Mouse (Mus musculus): ENCODE results near the gene Med16. TPM values are rescaled to one million over a fixed set of nuclear protein-coding genes. Genes with fewer than 3 reads are reported as not detected.

Med16 gene
- polyA plus RNA-seq, 1 experiment = 64.8 TPM

DNA sequence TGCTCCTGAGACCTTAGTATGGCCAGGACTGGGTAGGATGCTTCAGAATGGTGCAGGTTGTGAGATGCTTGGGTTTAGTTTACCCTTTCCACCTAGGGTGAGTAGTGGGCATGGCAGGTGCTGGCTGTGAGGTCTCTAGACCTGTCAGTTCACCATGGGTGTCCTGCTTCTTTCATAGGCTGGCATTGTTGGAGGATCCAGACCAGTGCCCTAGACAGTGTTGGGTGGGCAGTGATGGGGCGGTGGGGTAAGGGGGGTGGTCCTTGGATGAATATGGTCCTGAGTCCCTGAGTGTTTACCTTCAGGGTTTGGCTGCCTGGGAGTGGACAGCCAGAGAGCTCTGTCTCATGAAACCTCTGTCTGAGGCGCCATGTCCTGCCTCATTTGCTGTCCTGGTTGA lies 50.8 kb downstream of the Med16 start:
- no peak overlapping the region; the same call in 1 of the 2 replicates for H3K4me3 ChIP-seq (ENCODE audit: insufficient read depth, low read length)
- TF ChIP-seq POLR2A (IDR thresholded peaks at IDR 0.05; ENCODE audit: extremely low read depth, insufficient read depth, low read length) (no peak), CTCF (IDR thresholded peaks at IDR 0.05; ENCODE audit: extremely low read depth, insufficient read depth, low read length) (no peak)
- H3K4me1 ChIP-seq (ENCODE audit: control insufficient read depth, insufficient read depth, low read length) = peaks cover 17% of the 10 kb centered on the region
- no peak overlapping the region for H3K27ac ChIP-seq (ENCODE audit: insufficient read depth, low read length)

DNA sequence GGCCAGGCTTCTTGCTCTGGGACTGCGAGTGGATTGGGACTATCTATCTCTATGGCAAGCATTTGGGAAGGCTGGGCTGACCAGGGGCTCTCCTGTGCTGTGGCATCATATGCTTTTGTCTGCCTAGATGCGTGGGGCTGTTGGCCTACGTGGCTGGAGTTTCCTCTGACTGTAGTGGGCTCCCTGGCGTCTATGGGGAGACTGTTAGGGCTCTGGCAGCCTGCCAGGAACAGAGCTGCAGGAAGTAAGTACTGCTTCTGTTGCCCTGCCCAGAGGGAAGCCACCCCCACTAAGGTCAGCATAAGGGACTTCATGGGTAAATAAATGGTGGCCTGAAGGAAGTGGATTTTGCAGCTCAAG lies 51.3 kb downstream of the Med16 start:
- H3K4me1 ChIP-seq (ENCODE audit: control insufficient read depth, insufficient read depth, low read length) = peaks cover 21% of the 10 kb centered on the region
- no peak overlapping the region for H3K27ac ChIP-seq (ENCODE audit: insufficient read depth, low read length)
- peak overlapping the region; percentile 86; the same call in 1 of the 2 replicates for H3K4me3 ChIP-seq (ENCODE audit: insufficient read depth, low read length)
- TF ChIP-seq CTCF (IDR thresholded peaks at IDR 0.05; ENCODE audit: extremely low read depth, insufficient read depth, low read length) (no peak), POLR2A (IDR thresholded peaks at IDR 0.05; ENCODE audit: extremely low read depth, insufficient read depth, low read length) (no peak)

DNA sequence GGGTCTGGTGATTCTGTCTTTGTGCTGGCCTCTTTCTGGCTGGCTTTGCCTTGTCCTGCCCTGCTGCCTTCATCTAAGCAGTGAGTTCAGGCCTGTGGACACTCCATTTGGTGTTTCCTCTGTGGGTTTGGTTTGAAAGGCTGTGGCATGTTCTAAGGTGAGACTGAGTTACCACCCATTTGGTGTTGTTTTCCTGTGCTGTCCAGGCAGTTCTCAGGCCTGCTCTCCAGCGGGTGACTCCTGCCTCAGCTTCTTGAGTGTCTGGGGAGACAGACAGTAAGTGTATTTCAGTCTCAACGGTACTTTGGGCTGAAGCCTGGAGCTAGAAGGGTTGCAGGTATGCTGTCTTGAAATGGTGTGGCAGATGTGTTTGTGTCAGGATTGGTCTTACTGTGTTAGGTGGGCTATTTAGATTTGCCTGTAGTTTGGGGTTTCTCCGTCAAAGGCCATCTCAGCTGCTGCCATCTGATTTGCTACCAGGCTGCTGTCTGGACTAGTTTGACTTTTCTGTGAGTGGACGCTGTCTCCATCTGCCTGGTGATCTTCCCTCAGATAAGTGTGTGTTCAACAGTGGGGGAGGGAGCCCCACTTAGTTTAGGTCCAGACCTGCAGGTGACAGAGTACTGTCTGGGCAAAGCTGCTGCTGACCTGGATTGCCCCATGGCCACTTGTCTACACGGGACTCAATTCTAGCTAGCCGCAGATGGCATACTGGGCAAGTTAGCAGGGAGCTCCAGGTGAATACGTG lies 51.8 kb downstream of the Med16 start:
- Histone ChIP-seq H3K4me1 (ENCODE audit: control insufficient read depth, insufficient read depth, low read length) (peaks cover 21% of the 10 kb centered on the region), H3K4me3 (ENCODE audit: insufficient read depth, low read length) (peak overlapping the region; percentile 86), H3K27ac (ENCODE audit: insufficient read depth, low read length) (no peak overlapping the region)
- TF ChIP-seq CTCF (IDR thresholded peaks at IDR 0.05; ENCODE audit: extremely low read depth, insufficient read depth, low read length) = no peak
- TF ChIP-seq POLR2A (IDR thresholded peaks at IDR 0.05; ENCODE audit: extremely low read depth, insufficient read depth, low read length) = no peak

- Histone ChIP-seq H3K27ac (ENCODE audit: insufficient read depth, low read length) (no peak overlapping the region), H3K4me3 (ENCODE audit: insufficient read depth, low read length) (peak overlapping the region; percentile 86), H3K4me1 (ENCODE audit: control insufficient read depth, insufficient read depth, low read length) (peaks cover 23% of the 10 kb centered on the region)
- TF ChIP-seq POLR2A (IDR thresholded peaks at IDR 0.05; ENCODE audit: extremely low read depth, insufficient read depth, low read length) (no peak), CTCF (IDR thresholded peaks at IDR 0.05; ENCODE audit: extremely low read depth, insufficient read depth, low read length) (no peak)
These were observed 52.4 kb downstream of the Med16 start for GRCm38 (mm10) chr10:79856280-79856679.

DNA sequence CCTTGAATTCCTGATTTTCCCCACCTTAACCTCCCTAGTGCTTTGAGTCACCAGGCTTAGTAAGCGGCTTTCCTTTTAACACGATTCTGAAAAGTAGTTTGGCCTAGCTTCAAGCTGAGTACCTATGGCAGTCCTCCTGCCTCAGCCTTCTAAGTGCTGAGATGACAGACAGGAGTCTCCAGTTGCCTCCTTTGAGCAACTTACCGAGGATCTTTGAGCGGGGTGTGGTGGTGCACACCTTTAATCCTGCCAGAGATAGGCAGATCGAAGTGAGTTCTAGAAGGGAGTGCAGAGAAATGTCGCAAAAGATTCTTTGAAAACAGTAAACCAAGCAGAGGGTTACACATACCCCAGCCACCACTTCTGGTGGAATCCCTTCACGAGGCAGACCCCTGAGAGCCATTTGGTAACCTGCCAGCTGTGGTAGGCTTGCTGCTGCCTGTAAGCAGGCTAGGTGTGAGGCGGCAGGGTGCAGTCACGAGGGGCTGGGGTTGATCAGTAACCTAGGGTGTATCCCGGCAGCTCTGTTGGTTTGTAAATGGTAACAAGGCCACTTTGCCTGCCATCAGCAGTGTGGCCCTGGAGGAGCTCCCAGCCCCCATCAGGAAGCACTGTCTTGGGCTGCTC lies 53.1 kb downstream of the Med16 start:
- Histone ChIP-seq H3K4me1 (ENCODE audit: control insufficient read depth, insufficient read depth, low read length) (peaks cover 23% of the 10 kb centered on the region), H3K27ac (ENCODE audit: insufficient read depth, low read length) (peak overlapping the region; percentile 47), H3K4me3 (ENCODE audit: insufficient read depth, low read length) (peak overlapping the region; percentile 86)
- no peak for TF ChIP-seq CTCF (IDR thresholded peaks at IDR 0.05; ENCODE audit: extremely low read depth, insufficient read depth, low read length)
- no peak for TF ChIP-seq POLR2A (IDR thresholded peaks at IDR 0.05; ENCODE audit: extremely low read depth, insufficient read depth, low read length)

DNA sequence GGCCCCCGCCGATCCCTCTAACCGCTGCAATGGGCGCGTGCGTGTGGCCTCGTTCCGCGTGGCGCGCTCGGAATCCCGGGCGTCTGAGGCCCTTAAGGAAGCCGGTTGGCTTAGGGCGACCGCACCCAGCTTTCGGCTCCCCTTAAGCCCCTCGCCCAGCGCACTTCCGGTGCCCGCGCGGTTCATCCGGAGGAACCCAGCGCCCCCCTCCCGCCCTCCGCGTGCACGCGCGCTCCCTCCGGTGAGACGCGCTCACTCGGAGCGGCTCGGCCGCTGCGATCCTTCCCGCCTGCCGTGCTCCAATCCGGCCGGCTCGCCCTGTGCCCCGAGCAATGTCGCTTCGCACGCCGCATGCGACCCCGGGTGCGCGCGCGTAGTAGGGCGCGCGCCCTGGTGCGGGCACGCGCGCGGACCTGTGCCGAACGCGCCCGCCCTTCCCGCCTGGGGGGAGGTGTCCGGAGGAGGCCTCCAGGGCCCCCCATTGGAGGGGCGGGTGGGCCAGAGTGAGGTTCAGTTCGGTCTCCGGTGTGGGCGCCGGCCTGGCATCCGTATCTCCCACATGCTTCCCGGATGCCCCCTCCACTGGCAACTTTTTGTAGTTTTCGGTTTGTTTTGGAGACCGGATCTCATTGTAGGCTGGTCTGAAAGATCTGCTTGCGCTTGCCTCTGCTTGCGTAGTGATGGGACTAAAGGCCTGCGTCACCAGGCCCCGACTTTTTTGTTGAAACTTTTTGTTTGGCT lies 53.8 kb downstream of the Med16 start:
- peak overlapping the region; percentile 86 for H3K4me3 ChIP-seq (ENCODE audit: insufficient read depth, low read length)
- H3K4me1 ChIP-seq (ENCODE audit: control insufficient read depth, insufficient read depth, low read length) = peaks cover 23% of the 10 kb centered on the region
- peak overlapping the region; percentile 92 for H3K27ac ChIP-seq (ENCODE audit: insufficient read depth, low read length)
- TF ChIP-seq CTCF (IDR thresholded peaks at IDR 0.05; ENCODE audit: extremely low read depth, insufficient read depth, low read length) (no peak), POLR2A (IDR thresholded peaks at IDR 0.05; ENCODE audit: extremely low read depth, insufficient read depth, low read length) (no peak)

GRCm38 (mm10) chr10:79853860-79854795 lies 54.6 kb downstream of the Med16 start, which contains the start of gene Ptbp1:
TSS of gene Ptbp1 (plus strand) at chr10:79854427.
- peak within 1 kb of the TSS; percentile 86 for H3K4me3 ChIP-seq (ENCODE audit: insufficient read depth, low read length)
- peaks cover 23% of the 10 kb centered on the region for H3K4me1 ChIP-seq (ENCODE audit: control insufficient read depth, insufficient read depth, low read length)
- TF ChIP-seq CTCF (IDR thresholded peaks at IDR 0.05; ENCODE audit: extremely low read depth, insufficient read depth, low read length) (no peak), POLR2A (IDR thresholded peaks at IDR 0.05; ENCODE audit: extremely low read depth, insufficient read depth, low read length) (peak; percentile 98)
- H3K27ac ChIP-seq (ENCODE audit: insufficient read depth, low read length) = peak within 1 kb of the TSS; percentile 92

DNA sequence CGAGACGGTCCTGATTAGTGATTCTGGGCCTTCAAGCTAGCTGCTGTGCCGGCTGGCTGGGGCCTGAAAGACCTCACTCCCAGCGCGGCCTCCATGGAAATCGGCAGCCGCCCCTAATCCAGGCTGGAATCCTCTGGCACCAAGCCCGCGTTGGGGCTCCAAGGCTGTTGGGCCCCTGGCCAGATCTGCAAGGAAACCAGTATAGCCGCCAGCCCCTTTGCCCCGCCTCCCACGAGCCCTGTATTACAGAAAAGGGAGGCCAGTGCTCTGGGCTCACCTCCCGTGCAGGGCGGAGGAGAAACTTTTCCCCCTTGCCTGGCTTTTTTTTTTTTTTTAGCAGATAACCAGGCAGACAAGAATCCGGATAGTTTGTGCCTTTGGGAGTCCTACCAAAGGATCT lies 55.3 kb downstream of the Med16 start:
- TF ChIP-seq CTCF (IDR thresholded peaks at IDR 0.05; ENCODE audit: extremely low read depth, insufficient read depth, low read length) (no peak), POLR2A (IDR thresholded peaks at IDR 0.05; ENCODE audit: extremely low read depth, insufficient read depth, low read length) (no peak)
- Histone ChIP-seq H3K4me1 (ENCODE audit: control insufficient read depth, insufficient read depth, low read length) (peaks cover 23% of the 10 kb centered on the region), H3K4me3 (ENCODE audit: insufficient read depth, low read length) (peak overlapping the region; percentile 37), H3K27ac (ENCODE audit: insufficient read depth, low read length) (peak overlapping the region; percentile 81)

- TF ChIP-seq POLR2A (IDR thresholded peaks at IDR 0.05; ENCODE audit: extremely low read depth, insufficient read depth, low read length) (no peak), CTCF (IDR thresholded peaks at IDR 0.05; ENCODE audit: extremely low read depth, insufficient read depth, low read length) (no peak)
- H3K4me3 ChIP-seq (ENCODE audit: insufficient read depth, low read length) = peak overlapping the region; percentile 37
- peak overlapping the region; percentile 81 for H3K27ac ChIP-seq (ENCODE audit: insufficient read depth, low read length)
- H3K4me1 ChIP-seq (ENCODE audit: control insufficient read depth, insufficient read depth, low read length) = peaks cover 22% of the 10 kb centered on the region
These were observed 55.9 kb downstream of the Med16 start for GRCm38 (mm10) chr10:79852827-79853226.

All from cortical plate, adult 2 months (tissue).